8 mouse cellular contexts compared by ENCODE assay signal in genomic region chr10:123091737-123092136, GRCm38 (mm10). TPM values are rescaled to one million over a fixed set of nuclear protein-coding genes. Genes with fewer than 3 reads are reported as not detected.
DNase-seq lines count a peak whose midpoint lies in the region; ATAC-seq and TF ChIP-seq lines count a peak whose summit lies in the region.

No protein-coding gene starts in this region.

- H3K4me2 ChIP-seq in stomach, postnatal 0 days (replicated peaks; ENCODE audit: low read depth): no peak overlapping the region

- WGBS in stomach, postnatal 0 days: 34% methylated on average over 5 of the region's 5 CpGs

- H3K27ac ChIP-seq in left cerebral cortex, adult 2 months: no peak overlapping the region
- no peak overlapping the region for H3K27ac ChIP-seq in stomach, postnatal 0 days (replicated peaks)

- no peaks in the 10 kb centered on the region for H3K36me3 ChIP-seq in stomach, postnatal 0 days (ENCODE audit: control insufficient read depth, insufficient read depth, low read length)

- intact Hi-C loops in left cerebral cortex, adult 2 months (cut with DNase I): loop anchor here (2.0 to 5.0 kb wide), 4 partner anchors 34 to 539 kb away; no protein-coding TSS in a partner anchor
- intact Hi-C loops in left cerebral cortex, postnatal 10 days (cut with DNase I): loop anchor here (2.0 kb wide), 1 partner anchor 51 kb away; no protein-coding TSS in a partner anchor
- intact Hi-C loops in heart, postnatal 14 days (cut with DNase I): loop anchor here (2.0 to 5.0 kb wide), 3 partner anchors 49 to 539 kb away; no protein-coding TSS in a partner anchor
- intact Hi-C loops in left cerebral cortex, postnatal 14 days (cut with DNase I): loop anchor here (5.0 kb wide), 2 partner anchors 49 to 284 kb away; no protein-coding TSS in a partner anchor

- H3K9me3 ChIP-seq in stomach, postnatal 0 days (ENCODE audit: control insufficient read depth, low read length): no peaks in the 10 kb centered on the region

- DNase-seq in left cerebral cortex, adult 2 months (ENCODE audit: extremely low spot score in 1 of 2, low spot score in 2 of 2): peak; percentile 32 to 60
- DNase-seq in left cerebral cortex, postnatal 10 days (ENCODE audit: extremely low spot score in 1 of 2, low spot score in 2 of 2): no peak
- peak; percentile 56 for DNase-seq in MEL-GATA-1-ER (ENCODE audit: extremely low read depth, low read depth)
- DNase-seq in cerebellum, postnatal 25 days: peak; percentile 62 to 71
- DNase-seq in heart, postnatal 14 days: peak; percentile 40 to 58
- DNase-seq in left cerebral cortex, postnatal 14 days (ENCODE audit: low spot score in 2 of 2): peak; percentile 46 to 71
- DNase-seq in mesoderm, embryonic 11.5 days (ENCODE audit: low read depth, low spot score): peak; percentile 61
- DNase-seq in stomach, postnatal 0 days (ENCODE audit: low spot score): peak; percentile 71

- ATAC-seq in stomach, postnatal 0 days (ENCODE audit: low FRiP score, low TSS enrichment): 0 out of 2 replicates have a peak, but pooled peaks have one; percentile 45

- H3K4me3 ChIP-seq in left cerebral cortex, adult 2 months: no peak overlapping the region
- H3K4me3 ChIP-seq in stomach, postnatal 0 days (ENCODE audit: low read depth, low read length): no peak overlapping the region

- H3K27me3 ChIP-seq in stomach, postnatal 0 days (ENCODE audit: control insufficient read depth, insufficient read depth, low read length): no peaks in the 10 kb centered on the region

- TF ChIP-seq CTCF in left cerebral cortex, adult 2 months (IDR thresholded peaks at IDR 0.05): peak; percentile 68
- TF ChIP-seq CTCF in stomach, postnatal 0 days (IDR thresholded peaks at IDR 0.05; ENCODE audit: low read depth): peak; percentile 88

- no peak overlapping the region for H3K9ac ChIP-seq in stomach, postnatal 0 days (ENCODE audit: low read length)

- TF ChIP-seq EP300 in stomach, postnatal 0 days (optimal IDR thresholded peaks at IDR 0.05): no peak

- H3K4me1 ChIP-seq in stomach, postnatal 0 days (replicated peaks; ENCODE audit: control insufficient read depth, insufficient read depth): no peaks in the 10 kb centered on the region

RNA-seq across cellular contexts. Expression of gene Mon2, which starts 15.4 kb away (rescaled TPM):
- total RNA-seq in left cerebral cortex, adult 2 months (2021): 100 to 1,000 TPM in 1 of 2 experiments, 10 to 100 TPM in 1; 98.6 to 104 TPM
- 10 to 100 TPM; 76.7 to 78.5 TPM for total RNA-seq in left cerebral cortex, postnatal 10 days (2021)
- total RNA-seq in heart, postnatal 14 days (2021): 10 to 100 TPM; 51.1 to 51.4 TPM
- total RNA-seq in left cerebral cortex, postnatal 14 days (2021): 10 to 100 TPM; 91.2 to 95.9 TPM
- polyA plus RNA-seq in stomach, postnatal 0 days (2015; fragmentation: Nextera tagmentation; extraction: Ambion mirVana): 14.7 and 15.9 TPM in 2 replicates

Comparison
In these comparisons a context has a peak if more than half of its experiments do, and no peak if none do; other contexts are left out.
1. DNase-seq: peak in left cerebral cortex, adult 2 months (2 of 2), MEL-GATA-1-ER (single experiment), cerebellum, postnatal 25 days (2 of 2), heart, postnatal 14 days (2 of 2), left cerebral cortex, postnatal 14 days (2 of 2), mesoderm, embryonic 11.5 days (single experiment) and stomach, postnatal 0 days (single experiment); none in left cerebral cortex, postnatal 10 days (0 of 2).